18 mouse cellular contexts compared by ENCODE assay signal in genomic region chr6:22474604-22475003, GRCm38 (mm10).
DNase-seq lines count a peak whose midpoint lies in the region; ATAC-seq lines count a peak whose summit lies in the region.
"Had no signal": no experiment of that assay in that cellular context is flagged by ENCODE, and none has a peak within 500 bp of the region (broad histone marks: within the 10 kb centered on the region; RNA-seq: fewer than 3 reads in every experiment).

No protein-coding gene starts in this region.

- WGBS in macrophage (ENCODE audit: missing documents) = 0% methylated on average over 4 of the region's 4 CpGs
- 88% methylated on average over 4 of the region's 4 CpGs for WGBS in midbrain, embryonic 15.5 days
- 89% methylated on average over 4 of the region's 4 CpGs for WGBS in forebrain, embryonic 10.5 days

- DNase-seq in heart, adult 8-10 months (ENCODE audit: low spot score) = peak; percentile 5
- DNase-seq in heart, postnatal 10 days = no peak
- DNase-seq in left cerebral cortex, adult 9 months (ENCODE audit: low spot score in 2 of 2) = no peak
- DNase-seq in forebrain, embryonic 10.5 days (ENCODE audit: extremely low spot score, low spot score) = no peak
- DNase-seq: cerebellum, postnatal 25 days; gastrocnemius, adult 2 months; heart, postnatal 36 days; kidney, adult 9 months; left cerebral cortex, postnatal 4 days; lung, embryonic 14.5 days; right cerebral cortex, postnatal 25 days; thymus, postnatal 25 days had no signal

- intact Hi-C loops in heart, postnatal 10 days (cut with DNase I) = no loop called here

- H3K4me3 ChIP-seq in macrophage (ENCODE audit: inconsistent target) = no peak overlapping the region
- no peak overlapping the region for H3K4me3 ChIP-seq in midbrain, embryonic 15.5 days
- H3K4me3 ChIP-seq in forebrain, embryonic 10.5 days = no peak overlapping the region
- H3K4me3 ChIP-seq: embryonic facial prominence, embryonic 13.5 days; gastrocnemius, adult 2 months had no signal

- H3K27me3 ChIP-seq in midbrain, embryonic 15.5 days (replicated peaks) = no peaks in the 10 kb centered on the region
- no peaks in the 10 kb centered on the region for H3K27me3 ChIP-seq in forebrain, embryonic 10.5 days (ENCODE audit: poor library complexity, severe bottlenecking)
- H3K27me3 ChIP-seq: embryonic facial prominence, embryonic 13.5 days; Patski had no signal

- H3K4me1 ChIP-seq in midbrain, embryonic 15.5 days = no peaks in the 10 kb centered on the region
- H3K4me1 ChIP-seq in forebrain, embryonic 10.5 days = no peaks in the 10 kb centered on the region
- H3K4me1 ChIP-seq: embryonic facial prominence, embryonic 13.5 days had no signal

- no peaks in the 10 kb centered on the region for H3K36me3 ChIP-seq in macrophage (ENCODE audit: inconsistent target)
- no peaks in the 10 kb centered on the region for H3K36me3 ChIP-seq in midbrain, embryonic 15.5 days (replicated peaks)
- H3K36me3 ChIP-seq in forebrain, embryonic 10.5 days (replicated peaks) = no peaks in the 10 kb centered on the region
- H3K36me3 ChIP-seq: embryonic facial prominence, embryonic 13.5 days had no signal

- ATAC-seq in granulocyte monocyte progenitor cell, adult 5-6 weeks (replicated peaks; ENCODE audit: poor library complexity, severe bottlenecking) = peak; percentile 93
- no peak for ATAC-seq in cerebellum, adult (ENCODE audit: insufficient number of reproducible peaks, low FRiP score, low TSS enrichment)
- no peak for ATAC-seq in midbrain, embryonic 15.5 days (replicated peaks)
- ATAC-seq: Patski had no signal

- no peak overlapping the region for H3K9ac ChIP-seq in midbrain, embryonic 15.5 days
- H3K9ac ChIP-seq: embryonic facial prominence, embryonic 13.5 days; lung, embryonic 14.5 days had no signal

- H3K79me2 ChIP-seq in macrophage (ENCODE audit: inconsistent target) = no peaks in the 10 kb centered on the region

- no peak overlapping the region for H3K4me2 ChIP-seq in midbrain, embryonic 15.5 days
- H3K4me2 ChIP-seq: embryonic facial prominence, embryonic 13.5 days; lung, embryonic 14.5 days had no signal

- no peaks in the 10 kb centered on the region for H3K9me3 ChIP-seq in midbrain, embryonic 15.5 days
- H3K9me3 ChIP-seq in forebrain, embryonic 10.5 days = no peaks in the 10 kb centered on the region
- H3K9me3 ChIP-seq: embryonic facial prominence, embryonic 13.5 days had no signal

- H3K27ac ChIP-seq in macrophage = peak overlapping the region; percentile 81
- H3K27ac ChIP-seq in midbrain, embryonic 15.5 days = no peak overlapping the region
- H3K27ac ChIP-seq in forebrain, embryonic 10.5 days = no peak overlapping the region
- H3K27ac ChIP-seq: embryonic facial prominence, embryonic 13.5 days; gastrocnemius, adult 2 months had no signal
